ENCODE assay signal across 17 mouse cellular contexts in the genomic region with DNA sequence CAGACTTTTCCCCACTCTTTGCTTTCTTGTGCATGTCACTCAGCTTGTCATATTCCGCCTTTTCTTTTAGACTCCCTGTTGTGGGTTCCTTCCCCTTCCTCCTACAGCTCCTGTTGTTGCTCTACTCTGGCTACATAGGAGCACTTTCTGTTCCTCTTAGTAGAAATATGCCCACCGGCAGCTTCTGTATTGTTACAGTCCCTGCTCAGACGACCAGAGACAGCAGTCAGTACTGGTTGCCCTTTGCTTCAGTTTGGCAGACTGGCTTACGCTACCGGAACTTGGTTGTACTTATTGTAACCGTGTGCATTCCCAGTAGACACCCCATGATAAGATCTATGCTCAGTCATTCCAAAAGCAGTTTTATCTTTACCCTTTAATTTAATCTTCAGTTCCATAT. TPM values are rescaled to one million over a fixed set of nuclear protein-coding genes. Genes with fewer than 3 reads are reported as not detected.
DNase-seq lines count a peak whose midpoint lies in the region; ATAC-seq lines count a peak whose summit lies in the region.
"Had no signal": no experiment of that assay in that cellular context is flagged by ENCODE, and none has a peak within 500 bp of the region (broad histone marks: within the 10 kb centered on the region; RNA-seq: fewer than 3 reads in every experiment).

No protein-coding gene starts in this region.

- no peak overlapping the region for H3K4me3 ChIP-seq in heart, embryonic 12.5 days
- H3K4me3 ChIP-seq: embryonic facial prominence, embryonic 13.5 days; heart, embryonic 10.5 days had no signal

- H3K9ac ChIP-seq in heart, embryonic 12.5 days: no peak overlapping the region
- H3K9ac ChIP-seq: embryonic facial prominence, embryonic 13.5 days had no signal

- peak; percentile 94 for DNase-seq in heart, adult 11 months
- peak; percentile 42 to 50 for DNase-seq in B cell, adult 2 months
- peak; percentile 47 to 48 for DNase-seq in monocyte, adult 2 months (ENCODE audit: low read depth in 1 of 2, low spot score in 2 of 2)
- DNase-seq in frontal cortex, postnatal 10 days (ENCODE audit: low spot score in 2 of 2): no peak
- no peak for DNase-seq in left cerebral cortex, adult 8-10 months (ENCODE audit: low spot score in 2 of 2)
- no peak for DNase-seq in ovary, postnatal 14 days (ENCODE audit: low spot score)
- DNase-seq: adrenal gland, postnatal 25 days; cerebellum, postnatal 36 days; kidney, postnatal 14 days; layer of hippocampus, postnatal 36 days; right cerebral cortex, postnatal 14 days; thymus, postnatal 36 days had no signal

- 74% methylated on average over 6 of the region's 6 CpGs for WGBS in heart, embryonic 12.5 days

- ATAC-seq in heart, embryonic 12.5 days (ENCODE audit: insufficient number of reproducible peaks, low FRiP score): no peak
- ATAC-seq in hematopoietic stem cell, adult 5-6 weeks (replicated peaks in 1 of 2; ENCODE audit: insufficient read depth in 1 of 2, low FRiP score in 2 of 2, low TSS enrichment in 1 of 2, low read depth in 1 of 2, poor library complexity in 2 of 2, severe bottlenecking in 2 of 2): peak; percentile 16 to 38; a peak in 3 of 4 replicates
- ATAC-seq: intestine, embryonic 16.5 days had no signal

- peaks cover 15% of the 10 kb centered on the region for H3K4me1 ChIP-seq in heart, embryonic 12.5 days (replicated peaks)

- no peaks in the 10 kb centered on the region for H3K9me3 ChIP-seq in heart, embryonic 12.5 days (replicated peaks)
- H3K9me3 ChIP-seq: embryonic facial prominence, embryonic 13.5 days; heart, embryonic 10.5 days had no signal

- no peak overlapping the region for H3K4me2 ChIP-seq in heart, embryonic 12.5 days
- H3K4me2 ChIP-seq: embryonic facial prominence, embryonic 13.5 days had no signal

- H3K27ac ChIP-seq in heart, embryonic 12.5 days (ENCODE audit: poor library complexity, severe bottlenecking): no peak overlapping the region
- H3K27ac ChIP-seq: embryonic facial prominence, embryonic 13.5 days; heart, embryonic 10.5 days had no signal

- no peaks in the 10 kb centered on the region for H3K27me3 ChIP-seq in heart, embryonic 12.5 days (replicated peaks)
- H3K27me3 ChIP-seq: embryonic facial prominence, embryonic 13.5 days had no signal

- H3K36me3 ChIP-seq in heart, embryonic 12.5 days: no peaks in the 10 kb centered on the region
- H3K36me3 ChIP-seq: embryonic facial prominence, embryonic 13.5 days; heart, embryonic 10.5 days had no signal

RNA-seq across cellular contexts. Expression of a gene that starts 4.2 kb away (rescaled TPM):
- 59.6 and 67.5 TPM in 2 replicates for polyA plus RNA-seq in heart, embryonic 12.5 days (2016; fragmentation: Nextera tagmentation; extraction: Ambion mirVana)
- 158 and 363 TPM in 2 replicates for total RNA-seq in hematopoietic stem cell, adult 5-6 weeks (2017)
- 10 to 100 TPM; 80.6 to 86.2 (median 83.3) TPM for total RNA-seq in left cerebral cortex, adult 8-10 months (2022)

Comparison
In these comparisons a context has a peak if more than half of its experiments do, and no peak if none do; other contexts are left out.
1. DNase-seq: peak in heart, adult 11 months (single experiment), B cell, adult 2 months (2 of 2) and monocyte, adult 2 months (2 of 2); none in frontal cortex, postnatal 10 days (0 of 2), left cerebral cortex, adult 8-10 months (0 of 2) and ovary, postnatal 14 days (single experiment).